Mouse (Mus musculus) neural tube, embryonic 14.5 days (tissue): ENCODE measurements at regions not wholly inside any gene's neighbourhood (a gene's known extent, or its start where the extent isn't known, plus 50 kb on each side); places are given as distances from the start of the nearest gene placed in this dataset.

Experiments used
- ATAC-seq: fragments of 200-750 bp; cut with Nextera tagmentation; 2 replicates; pipeline ENCODE4 v1.8.0; 2017; ENCODE audit warnings: low read depth, mild to moderate bottlenecking, moderate TSS enrichment, moderate library complexity
- H3K27ac ChIP-seq: fragments of 300-500 bp; sonication (generic); 2 replicates; pipeline ENCODE4 v1.5.1; 2014; ENCODE audit warnings: low read depth, mild to moderate bottlenecking, control low read depth, low read length, moderate library complexity, mixed read lengths
- H3K27me3 ChIP-seq: fragments of 300-500 bp; sonication (generic); 2 replicates; pipeline ENCODE4 v1.6.1; 2014; ENCODE audit warnings: low read length; ENCODE audit not compliant: control insufficient read depth, insufficient read depth
- H3K36me3 ChIP-seq: fragments of 300-500 bp; sonication (generic); 2 replicates; pipeline ENCODE4 v1.6.1; 2014; ENCODE audit warnings: low read length, mixed read lengths; ENCODE audit not compliant: control insufficient read depth, insufficient read depth
- H3K4me1 ChIP-seq: fragments of 300-500 bp; sonication (generic); 2 replicates; pipeline ENCODE4 v1.6.1; 2014; ENCODE audit warnings: low read length; ENCODE audit not compliant: control insufficient read depth, insufficient read depth
- H3K4me2 ChIP-seq: fragments of 300-500 bp; sonication (generic); 2 replicates; pipeline ENCODE4 v1.6.1; 2014; ENCODE audit warnings: mild to moderate bottlenecking, low read depth, low read length, control low read depth
- H3K4me3 ChIP-seq: fragments of 300-500 bp; sonication (generic); 2 replicates; pipeline ENCODE4 v1.5.1; 2014; ENCODE audit warnings: low read depth, low read length, control low read depth, mixed read lengths
- H3K9ac ChIP-seq: fragments of 300-500 bp; sonication (generic); replicated peaks from 2 replicates; pipeline ENCODE4 v1.6.1; 2014; ENCODE audit warnings: low read depth, mild to moderate bottlenecking, control low read depth, low read length, mixed read lengths
- H3K9me3 ChIP-seq: fragments of 300-500 bp; sonication (generic); 2 replicates; pipeline ENCODE4 v1.6.1; 2016; ENCODE audit warnings: low read length; ENCODE audit not compliant: control insufficient read depth
- WGBS: fragments of 180-500 bp; shearing (Covaris S2); extraction: QIAGEN DNeasy Blood & Tissue Kit; methylation state at CpG from one replicate; pipeline ENCODE4 v1.1.7; 2014; 5-methylcytosine and 5-hydroxymethylcytosine counted together

DNA sequence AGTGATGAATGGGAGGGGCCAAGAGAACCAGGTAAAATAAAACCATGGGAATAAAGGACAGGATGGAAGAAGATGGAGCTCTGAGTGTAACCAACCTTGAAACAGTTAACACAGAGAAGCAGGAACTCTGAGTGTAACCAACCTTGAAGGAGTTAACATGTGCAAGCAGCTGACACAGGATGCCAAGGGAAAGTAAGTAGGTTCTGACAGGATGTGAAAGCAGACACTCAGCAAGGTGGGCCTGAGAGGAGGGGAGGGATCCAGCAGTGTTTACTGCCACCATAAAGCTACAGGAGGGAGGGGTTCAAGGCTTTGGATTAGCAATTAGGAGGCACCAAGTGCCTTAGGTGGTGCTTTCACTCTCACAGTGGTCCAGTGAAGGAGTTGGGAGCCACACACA, 213.3 kb downstream of the Gm21750 start:
- H3K9ac ChIP-seq: no peak overlapping the region
- no peaks in the 10 kb centered on the region for H3K27me3 ChIP-seq
- no peaks in the 10 kb centered on the region for H3K4me1 ChIP-seq
- no peak for ATAC-seq
- H3K9me3 ChIP-seq: no peaks in the 10 kb centered on the region
- no peak overlapping the region for H3K4me2 ChIP-seq
- H3K4me3 ChIP-seq: no peak overlapping the region
- H3K27ac ChIP-seq: no peak overlapping the region
- no peaks in the 10 kb centered on the region for H3K36me3 ChIP-seq

DNA sequence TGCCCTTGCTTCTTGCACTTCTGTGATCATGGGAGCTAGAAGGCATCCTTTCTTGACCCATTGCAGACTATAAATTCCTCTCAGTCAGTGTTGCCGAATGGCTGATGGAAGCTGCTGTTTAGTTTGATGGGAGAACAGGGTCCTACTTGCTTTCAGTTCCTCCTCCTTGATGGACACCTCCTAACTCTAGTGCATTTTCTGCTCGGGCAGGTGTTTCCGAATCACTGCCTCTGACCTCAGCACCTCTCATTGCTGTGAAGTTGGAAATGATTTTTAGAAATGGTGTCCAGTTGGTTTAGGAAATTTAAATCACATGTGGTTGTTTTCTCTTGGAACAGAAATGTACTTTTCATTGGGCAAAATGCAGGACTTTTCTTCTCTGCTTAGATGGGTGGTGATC, 214.9 kb downstream of the Gm21750 start:
- 78% methylated on average over 3 of the region's 3 CpGs for WGBS
- H3K9me3 ChIP-seq: no peaks in the 10 kb centered on the region
- H3K4me3 ChIP-seq: no peak overlapping the region
- H3K27me3 ChIP-seq: no peaks in the 10 kb centered on the region
- no peak for ATAC-seq
- no peak overlapping the region for H3K4me2 ChIP-seq
- H3K36me3 ChIP-seq: no peaks in the 10 kb centered on the region
- no peak overlapping the region for H3K9ac ChIP-seq
- no peak overlapping the region for H3K27ac ChIP-seq
- H3K4me1 ChIP-seq: no peaks in the 10 kb centered on the region

DNA sequence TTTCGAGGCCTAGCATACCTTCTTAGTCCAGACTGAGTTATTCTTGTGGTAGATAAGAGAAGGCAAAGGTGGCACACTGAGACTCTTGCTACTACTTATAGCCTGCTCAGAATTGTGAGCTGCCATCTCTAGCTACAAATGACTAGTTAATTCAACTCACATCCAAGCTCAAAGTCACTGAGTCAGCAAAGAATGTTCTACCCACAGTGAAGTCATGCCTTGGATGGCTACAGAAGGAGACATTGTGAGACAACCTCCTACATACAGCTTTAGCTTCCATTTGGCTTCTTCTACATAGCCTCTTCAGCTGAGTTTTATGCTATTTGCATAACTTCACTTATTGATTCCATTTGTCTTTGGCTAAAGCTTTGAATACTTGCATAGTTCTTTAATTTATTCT, 217.2 kb downstream of the Gm21750 start:
- H3K4me1 ChIP-seq: no peaks in the 10 kb centered on the region
- ATAC-seq: no peak
- H3K4me2 ChIP-seq: no peak overlapping the region
- no peak overlapping the region for H3K27ac ChIP-seq
- no peak overlapping the region for H3K4me3 ChIP-seq
- H3K36me3 ChIP-seq: no peaks in the 10 kb centered on the region
- 93% methylated on average over 1 of the region's 1 CpGs for WGBS
- H3K9me3 ChIP-seq: no peaks in the 10 kb centered on the region
- H3K9ac ChIP-seq: no peak overlapping the region
- no peaks in the 10 kb centered on the region for H3K27me3 ChIP-seq

DNA sequence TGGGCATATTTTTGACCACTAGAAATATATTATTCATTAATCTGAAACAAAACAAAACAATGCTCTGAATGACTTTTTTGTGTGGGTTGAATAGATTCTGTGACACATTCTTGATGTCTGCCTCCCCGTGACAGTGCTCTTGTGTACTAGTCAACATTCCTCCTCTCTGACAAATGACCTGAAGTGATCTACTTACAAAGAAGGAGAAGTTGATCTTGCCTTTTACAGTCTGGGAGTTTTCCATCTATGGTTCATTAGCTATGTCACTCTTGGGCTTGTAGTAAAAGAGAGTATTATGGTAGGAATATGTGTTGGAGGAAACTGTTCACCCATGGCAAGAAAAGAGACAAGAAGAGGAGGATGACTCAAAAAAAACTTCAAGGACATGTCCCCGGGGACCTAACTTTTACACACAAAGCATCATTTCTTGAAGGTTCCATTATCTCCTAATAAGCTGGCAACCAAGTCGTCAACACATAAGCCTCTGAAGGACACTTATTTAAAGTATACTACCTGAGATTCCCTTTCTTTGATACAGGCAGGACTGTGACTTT, 217.9 kb downstream of the Gm21750 start:
- no peaks in the 10 kb centered on the region for H3K9me3 ChIP-seq
- ATAC-seq: no peak
- no peak overlapping the region for H3K4me2 ChIP-seq
- H3K36me3 ChIP-seq: no peaks in the 10 kb centered on the region
- 72% methylated on average over 3 of the region's 3 CpGs for WGBS
- no peak overlapping the region for H3K27ac ChIP-seq
- no peak overlapping the region for H3K9ac ChIP-seq
- no peak overlapping the region for H3K4me3 ChIP-seq
- H3K4me1 ChIP-seq: no peaks in the 10 kb centered on the region
- H3K27me3 ChIP-seq: no peaks in the 10 kb centered on the region

DNA sequence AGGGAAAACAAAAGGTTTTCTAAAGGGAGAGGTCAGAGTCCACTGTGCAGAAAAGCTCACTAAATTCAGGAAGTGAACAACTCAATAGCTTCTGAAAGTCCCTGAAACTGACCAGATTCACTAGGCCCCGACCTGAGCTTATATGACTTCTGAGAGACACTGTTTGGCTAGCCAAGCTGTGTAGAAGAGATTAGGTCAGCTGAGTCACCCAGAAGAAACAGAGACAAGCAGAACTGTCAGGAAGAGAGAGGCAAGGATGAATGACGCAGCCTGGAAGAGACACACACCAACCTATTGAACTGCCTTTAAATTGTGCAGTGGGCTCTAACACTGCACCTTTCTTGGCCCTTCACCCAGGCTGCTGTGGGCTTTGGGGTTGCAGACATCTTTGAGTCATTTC, 230.4 kb downstream of the Gm21750 start:
- no peaks in the 10 kb centered on the region for H3K36me3 ChIP-seq
- no peaks in the 10 kb centered on the region for H3K27me3 ChIP-seq
- no peak overlapping the region for H3K27ac ChIP-seq
- ATAC-seq: no peak
- no peaks in the 10 kb centered on the region for H3K4me1 ChIP-seq
- H3K9ac ChIP-seq: no peak overlapping the region
- H3K9me3 ChIP-seq: no peaks in the 10 kb centered on the region
- H3K4me3 ChIP-seq: no peak overlapping the region
- 75% methylated on average over 2 of the region's 2 CpGs for WGBS
- H3K4me2 ChIP-seq: no peak overlapping the region

DNA sequence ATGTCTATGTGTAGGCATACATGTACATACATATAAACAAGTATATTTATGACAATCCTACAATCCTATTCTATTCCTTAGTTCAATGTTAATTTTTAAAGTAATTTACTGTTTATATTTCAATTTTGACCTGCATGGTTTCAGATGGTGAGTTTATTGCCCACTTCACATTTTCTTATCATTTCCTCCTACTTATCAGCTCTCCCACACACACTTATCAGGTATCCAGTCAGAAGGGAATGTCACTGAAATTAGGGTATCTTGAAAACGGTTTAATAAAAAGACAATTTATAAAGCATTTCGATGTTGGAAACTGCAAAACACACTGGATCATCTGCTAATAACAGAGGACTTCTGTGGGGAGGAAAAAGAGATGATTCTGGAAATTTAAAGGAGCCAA, 233.8 kb downstream of the Gm21750 start:
- H3K4me1 ChIP-seq: no peaks in the 10 kb centered on the region
- no peak overlapping the region for H3K4me2 ChIP-seq
- no peak for ATAC-seq
- H3K27me3 ChIP-seq: no peaks in the 10 kb centered on the region
- H3K27ac ChIP-seq: no peak overlapping the region
- H3K9ac ChIP-seq: no peak overlapping the region
- no peak overlapping the region for H3K4me3 ChIP-seq
- 79% methylated on average over 2 of the region's 2 CpGs for WGBS
- H3K36me3 ChIP-seq: no peaks in the 10 kb centered on the region
- H3K9me3 ChIP-seq: no peaks in the 10 kb centered on the region

DNA sequence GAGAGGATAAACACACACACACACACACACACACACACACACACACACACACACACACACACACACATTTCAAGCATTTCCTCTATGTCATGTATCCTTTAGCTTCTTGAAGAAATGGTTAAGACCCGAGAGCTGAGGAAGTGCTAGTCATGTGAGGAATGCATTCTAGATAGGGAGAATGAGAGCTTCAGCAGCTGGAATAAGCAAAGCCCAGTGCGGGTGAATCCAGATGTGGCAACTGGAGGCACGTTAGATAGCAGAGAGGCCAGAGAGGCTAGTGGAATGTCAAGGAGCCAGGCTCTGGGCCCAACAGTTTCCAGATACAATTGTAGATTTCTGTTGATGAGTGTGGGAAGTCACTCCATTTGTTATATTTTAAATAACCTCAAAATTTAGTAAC, 234.2 kb downstream of the Gm21750 start:
- no peak overlapping the region for H3K4me2 ChIP-seq
- no peaks in the 10 kb centered on the region for H3K27me3 ChIP-seq
- no peak overlapping the region for H3K4me3 ChIP-seq
- ATAC-seq: no peak
- 82% methylated on average over 3 of the region's 3 CpGs for WGBS
- H3K4me1 ChIP-seq: no peaks in the 10 kb centered on the region
- no peaks in the 10 kb centered on the region for H3K36me3 ChIP-seq
- no peak overlapping the region for H3K9ac ChIP-seq
- no peaks in the 10 kb centered on the region for H3K9me3 ChIP-seq
- H3K27ac ChIP-seq: no peak overlapping the region

DNA sequence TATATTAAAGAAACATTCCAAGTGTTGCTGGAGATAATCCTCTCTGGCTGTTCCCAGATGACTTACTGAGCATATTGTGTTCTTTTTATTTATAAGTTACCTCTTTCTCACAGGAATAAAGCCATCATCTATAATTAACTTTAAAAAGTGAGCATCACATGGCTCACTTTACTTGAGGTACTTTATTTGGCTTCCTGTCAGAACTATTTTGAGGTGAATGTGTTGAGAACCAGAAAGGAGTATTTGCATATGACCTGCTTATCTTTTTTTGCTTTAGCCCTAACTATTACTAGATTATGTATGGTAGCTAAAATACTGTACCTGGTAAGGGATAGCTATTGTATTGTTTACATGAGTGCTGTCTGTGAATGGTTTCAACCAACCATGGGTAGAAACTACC, 238.1 kb downstream of the Gm21750 start:
- H3K9ac ChIP-seq: no peak overlapping the region
- no peak overlapping the region for H3K4me3 ChIP-seq
- no peaks in the 10 kb centered on the region for H3K36me3 ChIP-seq
- no peaks in the 10 kb centered on the region for H3K27me3 ChIP-seq
- H3K27ac ChIP-seq: no peak overlapping the region
- H3K4me2 ChIP-seq: no peak overlapping the region
- no peaks in the 10 kb centered on the region for H3K4me1 ChIP-seq
- ATAC-seq: no peak
- no peaks in the 10 kb centered on the region for H3K9me3 ChIP-seq

DNA sequence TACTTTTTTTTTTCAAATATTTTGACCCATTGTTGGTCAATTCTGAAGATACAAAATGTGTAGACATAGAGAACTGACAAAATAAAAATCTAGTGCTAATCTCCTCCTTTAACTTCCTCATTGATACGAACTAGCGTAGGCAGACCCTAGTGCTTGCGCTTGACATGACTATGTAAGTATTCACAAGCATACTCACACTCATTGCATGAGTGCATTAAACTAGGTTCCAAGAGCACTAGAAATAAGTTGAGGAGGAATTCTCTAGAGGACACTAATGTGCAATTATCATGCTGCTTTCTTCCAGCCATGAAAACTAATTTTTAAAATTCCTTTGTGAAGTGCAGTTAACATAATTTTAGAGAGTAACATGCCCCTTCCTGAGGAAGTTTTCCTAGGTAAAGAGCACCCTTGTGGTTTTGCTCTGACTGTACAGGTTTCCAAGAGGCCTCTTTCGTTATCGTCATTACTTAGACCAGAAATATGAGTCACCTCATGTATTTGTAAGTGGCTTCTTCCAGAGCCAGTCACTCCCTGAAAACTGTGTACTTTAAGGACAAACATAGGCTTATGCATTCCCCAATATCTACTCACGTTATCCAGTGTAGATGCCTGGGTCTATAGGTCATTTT, 241.2 kb downstream of the Gm21750 start:
- Histone ChIP-seq H3K4me2 (no peak overlapping the region), H3K4me3 (no peak overlapping the region), H3K36me3 (no peaks in the 10 kb centered on the region), H3K27ac (no peak overlapping the region), H3K9ac (no peak overlapping the region), H3K9me3 (no peaks in the 10 kb centered on the region), H3K27me3 (no peaks in the 10 kb centered on the region), H3K4me1 (no peaks in the 10 kb centered on the region)
- no peak for ATAC-seq
- WGBS: 93% methylated on average over 6 of the region's 6 CpGs
